Mouse (Mus musculus): ENCODE results near the gene 1700019D03Rik.

DNA sequence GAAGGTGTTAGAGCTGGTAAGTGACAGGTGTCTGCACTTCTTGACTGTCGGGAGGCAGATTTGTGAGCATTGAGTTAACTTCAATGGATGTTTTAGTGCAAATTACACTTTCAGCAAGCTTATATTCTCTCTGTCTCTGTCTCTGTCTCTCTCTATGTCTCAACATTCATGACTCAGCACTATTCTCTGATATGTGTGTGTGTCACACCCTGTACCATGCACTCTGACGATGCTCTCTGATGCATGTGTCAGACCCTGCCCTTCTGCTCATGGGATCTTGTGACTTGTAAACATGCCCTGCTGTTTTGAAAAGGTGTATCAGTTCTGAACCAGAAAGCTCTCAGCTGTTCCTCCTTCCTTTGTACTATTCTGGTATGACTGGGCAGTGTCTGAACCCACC lies 103.3 kb downstream of the 1700019D03Rik start:
- TF ChIP-seq CTCF (IDR thresholded peaks at IDR 0.05; ENCODE audit: low read depth) (no peak), EP300 (IDR thresholded peaks at IDR 0.05; ENCODE audit: low read depth) (no peak)

Data from liver, postnatal 0 days (tissue).